Mouse (Mus musculus) hindbrain, postnatal 0 days (tissue): ENCODE data around the gene Agpat1. TPM values are rescaled to one million over a fixed set of nuclear protein-coding genes. Genes with fewer than 3 reads are reported as not detected.

Experiments used
- ATAC-seq: fragments of 200-750 bp; cut with Nextera tagmentation; 2 replicates; pipeline ENCODE4 v1.8.0; 2017; ENCODE audit warnings: mild to moderate bottlenecking, moderate TSS enrichment, moderate library complexity
- DNase-seq: peaks from one replicate; pipeline ENCODE4 v3.0.0-alpha.2; 2015; ENCODE audit warnings: low spot score
- H3K27ac ChIP-seq: fragments of 300-500 bp; sonication (generic); 2 replicates; pipeline ENCODE4 v1.5.1; 2014; ENCODE audit warnings: mild to moderate bottlenecking
- H3K27me3 ChIP-seq: fragments of 300-500 bp; sonication (generic); 2 replicates; pipeline ENCODE4 v1.6.1; 2014; ENCODE audit warnings: low read length, mixed read lengths; ENCODE audit not compliant: insufficient read depth
- H3K36me3 ChIP-seq: fragments of 300-500 bp; sonication (generic); 2 replicates; pipeline ENCODE4 v1.6.1; 2014; ENCODE audit warnings: low read length, mixed read lengths; ENCODE audit not compliant: insufficient read depth
- H3K4me1 ChIP-seq: fragments of 300-500 bp; sonication (generic); 2 replicates; pipeline ENCODE4 v1.6.1; 2014; ENCODE audit warnings: antibody characterized with exemption, low read length, mixed read lengths; ENCODE audit not compliant: insufficient read depth
- H3K4me2 ChIP-seq: fragments of 300-500 bp; sonication (generic); 2 replicates; pipeline ENCODE4 v1.6.1; 2014; ENCODE audit warnings: low read depth, mild to moderate bottlenecking, low read length, moderate library complexity, mixed read lengths
- H3K4me3 ChIP-seq: fragments of 300-500 bp; sonication (generic); 2 replicates; pipeline ENCODE4 v1.5.1; 2014; ENCODE audit warnings: low read length
- H3K9ac ChIP-seq: fragments of 300-500 bp; sonication (generic); replicated peaks from 2 replicates; pipeline ENCODE4 v1.6.1; 2014; ENCODE audit warnings: mild to moderate bottlenecking, low read length, moderate library complexity, mixed read lengths
- H3K9me3 ChIP-seq: fragments of 300-500 bp; sonication (generic); 2 replicates; pipeline ENCODE4 v1.6.1; 2016; ENCODE audit warnings: low read length, mixed read lengths
- CTCF ChIP-seq: IDR thresholded peaks from 2 replicates; pipeline ENCODE4 v1.5.1; 2016; ENCODE audit warnings: antibody characterized with exemption, control low read depth, low read depth
- WGBS: fragments of 180-500 bp; shearing (Covaris S2); extraction: QIAGEN DNeasy Blood & Tissue Kit; methylation state at CpG from one replicate; pipeline ENCODE4 v1.1.7; 2014; 5-methylcytosine and 5-hydroxymethylcytosine counted together
- polyA plus RNA-seq: library from polyadenylated mRNA; unstranded; fragments of >200 nt; fragmentation: Nextera tagmentation; extraction: Ambion mirVana; gene quantifications from 2 replicates; pipeline ENCODE4 v1.2.1, GENCODE M21; 2015
- total RNA-seq: library from RNA; depleted of rRNA; stranded (reverse); fragments of >200 nt; gene quantifications from 2 replicates; pipeline ENCODE4 v1.2.3, GENCODE M21; 2014

The Agpat1 gene
- total and polyA plus RNA-seq, 2 experiments from 2014 or later, result 98.4 to 322 TPM

GRCm38 (mm10) chr17:34613054-34613645 lies 9.1 kb downstream of the Agpat1 start:
- Histone ChIP-seq H3K4me3 (no peak overlapping the region), H3K4me2 (no peak overlapping the region), H3K36me3 (peaks cover 40% of the 10 kb centered on the region)

DNA sequence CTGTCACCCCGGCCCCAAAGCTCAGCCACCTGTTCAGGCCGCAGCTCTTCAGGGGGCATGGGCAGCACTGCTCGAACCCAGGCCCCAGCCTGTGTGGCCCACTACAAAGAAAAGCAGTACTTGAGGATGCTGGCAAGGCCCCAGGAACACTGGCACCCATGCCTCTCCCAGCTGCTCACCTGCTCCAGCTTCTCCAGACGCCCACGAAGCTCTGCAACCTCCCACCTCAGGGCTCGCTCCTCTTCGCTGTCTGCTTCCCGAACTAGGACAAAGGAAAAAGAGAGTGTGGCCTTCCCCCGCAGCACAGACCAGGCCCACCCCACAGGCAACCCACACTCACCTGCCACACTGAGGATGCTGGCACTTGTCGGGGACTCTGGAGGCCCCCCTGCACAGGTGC lies 9.8 kb downstream of the Agpat1 start:
- no peak for TF ChIP-seq CTCF
- Histone ChIP-seq H3K27me3 (no peaks in the 10 kb centered on the region), H3K4me3 (no peak overlapping the region), H3K4me2 (no peak overlapping the region), H3K27ac (no peak overlapping the region), H3K9me3 (no peaks in the 10 kb centered on the region), H3K4me1 (no peaks in the 10 kb centered on the region), H3K9ac (no peak overlapping the region), H3K36me3 (peaks cover 40% of the 10 kb centered on the region)
- ATAC-seq, result no peak
- 93% methylated on average over 10 of the region's 10 CpGs for WGBS
- peak; percentile 1 for DNase-seq

More at GRCm38 (mm10) chr17:34613054-34613645, 9.1 kb downstream of the Agpat1 start:
- ATAC-seq, result no peak
- Histone ChIP-seq H3K27ac (no peak overlapping the region), H3K9ac (no peak overlapping the region), H3K9me3 (no peaks in the 10 kb centered on the region), H3K4me1 (no peaks in the 10 kb centered on the region), H3K27me3 (no peaks in the 10 kb centered on the region)
- 85% methylated on average over 11 of the region's 11 CpGs for WGBS
- no peak for TF ChIP-seq CTCF
- peak; percentile 1 for DNase-seq

GRCm38 (mm10) chr17:34615871-34616270 lies 11.8 kb downstream of the Agpat1 start, which contains the start of gene Egfl8:
Gene Egfl8 (minus strand): TSS chr17:34615971.
- Histone ChIP-seq H3K36me3 (peaks cover 40% of the 10 kb centered on the region), H3K4me3 (no peak within 1 kb of the TSS), H3K9ac (no peak within 1 kb of the TSS), H3K9me3 (no peaks in the 10 kb centered on the region), H3K4me2 (no peak within 1 kb of the TSS), H3K27me3 (no peaks in the 10 kb centered on the region), H3K27ac (no peak within 1 kb of the TSS; the same call in 1 of the 2 replicates), H3K4me1 (no peaks in the 10 kb centered on the region)
- WGBS, result 52% methylated on average over 6 of the region's 6 CpGs
- no peak for ATAC-seq
- TF ChIP-seq CTCF, result no peak
- peak; percentile 0 for DNase-seq

DNA sequence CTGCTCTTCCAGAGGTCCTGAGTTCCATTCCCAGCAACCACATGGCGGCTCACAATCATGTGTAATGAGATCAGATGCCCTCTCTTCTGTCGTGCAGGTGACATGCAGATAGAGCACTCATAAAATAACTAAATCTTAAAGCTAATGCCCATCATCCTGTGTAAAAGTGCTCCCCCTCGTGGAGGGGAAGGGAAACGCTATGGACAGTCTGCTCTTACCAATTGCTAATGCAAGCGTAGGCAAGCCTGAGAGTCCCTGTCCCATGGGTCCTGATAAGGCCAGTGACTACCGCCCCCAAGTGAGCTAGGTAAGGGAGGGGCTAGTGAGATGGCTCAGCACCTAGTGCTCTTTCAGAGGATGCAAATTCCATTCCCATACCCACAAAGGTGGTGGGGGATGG lies 14.9 kb downstream of the Agpat1 start:
- WGBS, result 20% methylated on average over 6 of the region's 6 CpGs
- Histone ChIP-seq H3K27me3 (no peaks in the 10 kb centered on the region), H3K9me3 (no peaks in the 10 kb centered on the region), H3K36me3 (peaks cover 21% of the 10 kb centered on the region; the same call in 1 of the 2 replicates), H3K27ac (no peak overlapping the region), H3K4me2 (no peak overlapping the region), H3K9ac (no peak overlapping the region), H3K4me1 (no peaks in the 10 kb centered on the region), H3K4me3 (no peak overlapping the region)
- DNase-seq (peak; percentile 64), ATAC-seq (no peak)
- TF ChIP-seq CTCF, result peak; percentile 78

GRCm38 (mm10) chr17:34621006-34621405 lies 16.9 kb downstream of the Agpat1 start:
- no peaks in the 10 kb centered on the region for H3K4me1 ChIP-seq
- H3K36me3 ChIP-seq, result peaks cover 15% of the 10 kb centered on the region; the same call in 1 of the 2 replicates
- no peak overlapping the region for H3K4me2 ChIP-seq
- no peak overlapping the region for H3K4me3 ChIP-seq
- no peaks in the 10 kb centered on the region for H3K9me3 ChIP-seq
- DNase-seq, result peak; percentile 1
- no peak for ATAC-seq
- H3K27me3 ChIP-seq, result no peaks in the 10 kb centered on the region
- 92% methylated on average over 8 of the region's 8 CpGs for WGBS
- H3K9ac ChIP-seq, result no peak overlapping the region
- TF ChIP-seq CTCF, result no peak
- H3K27ac ChIP-seq, result no peak overlapping the region

GRCm38 (mm10) chr17:34623161-34623560 lies 19.1 kb downstream of the Agpat1 start:
- Histone ChIP-seq H3K4me2 (no peak overlapping the region), H3K27ac (no peak overlapping the region), H3K9me3 (no peaks in the 10 kb centered on the region), H3K9ac (no peak overlapping the region), H3K36me3 (peaks cover 8% of the 10 kb centered on the region; the same call in 1 of the 2 replicates), H3K27me3 (no peaks in the 10 kb centered on the region), H3K4me1 (peaks cover 8% of the 10 kb centered on the region; the same call in 1 of the 2 replicates), H3K4me3 (no peak overlapping the region)
- ATAC-seq (no peak), DNase-seq (no peak)
- 84% methylated on average over 9 of the region's 9 CpGs for WGBS
- TF ChIP-seq CTCF, result peak; percentile 31; the same call in 1 of the 2 replicates

DNA sequence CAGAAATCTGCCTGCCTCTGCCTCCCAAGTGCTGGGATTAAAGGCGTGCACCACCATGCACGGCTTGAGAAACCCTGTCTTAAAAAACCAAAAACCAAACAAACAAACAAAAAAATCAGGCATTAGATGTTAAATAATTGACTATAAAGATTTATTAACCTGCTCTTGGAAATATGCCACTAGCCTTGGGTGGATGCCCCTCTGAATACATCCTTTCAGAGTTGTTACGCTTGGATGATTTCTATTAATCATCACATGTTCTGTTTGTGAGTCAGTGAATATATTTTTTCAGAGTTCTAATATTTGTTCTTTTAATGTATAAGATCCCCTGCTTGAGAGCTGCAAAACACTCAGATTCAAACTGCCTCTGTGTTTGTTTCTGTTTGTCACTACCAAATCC lies 20.9 kb downstream of the Agpat1 start:
- H3K36me3 ChIP-seq, result peaks cover 6% of the 10 kb centered on the region; the same call in 1 of the 2 replicates
- H3K9ac ChIP-seq, result no peak overlapping the region
- DNase-seq (no peak), ATAC-seq (no peak)
- H3K4me1 ChIP-seq, result peaks cover 27% of the 10 kb centered on the region
- no peaks in the 10 kb centered on the region for H3K27me3 ChIP-seq
- H3K4me3 ChIP-seq, result no peak overlapping the region
- 93% methylated on average over 3 of the region's 3 CpGs for WGBS
- TF ChIP-seq CTCF, result no peak
- no peak overlapping the region for H3K4me2 ChIP-seq
- H3K27ac ChIP-seq, result no peak overlapping the region
- no peaks in the 10 kb centered on the region for H3K9me3 ChIP-seq
